Mouse (Mus musculus): ENCODE results near the gene Shisa5. TPM values are rescaled to one million over a fixed set of nuclear protein-coding genes. Genes with fewer than 3 reads are reported as not detected.

The Shisa5 gene
- polyA plus RNA-seq, 1 experiment: 48.3 TPM

GRCm38 (mm10) chr9:109068095-109068735, 29.9 kb downstream of the Shisa5 start:
- no peak overlapping the region for H3K4me3 ChIP-seq (ENCODE audit: low read depth, low read length)
- H3K27ac ChIP-seq (ENCODE audit: insufficient read depth, low read length): no peak overlapping the region
- H3K36me3 ChIP-seq (ENCODE audit: control insufficient read depth, insufficient read depth, low read length, poor library complexity, severe bottlenecking): peaks cover 52% of the 10 kb centered on the region
- TF ChIP-seq CTCF (IDR thresholded peaks at IDR 0.05; ENCODE audit: low read depth, low read length) (no peak), POLR2A (IDR thresholded peaks at IDR 0.05; ENCODE audit: insufficient read depth, low read length) (no peak), EP300 (IDR thresholded peaks at IDR 0.05; ENCODE audit: insufficient read depth, low read depth, low read length) (no peak)
- H3K9me3 ChIP-seq (replicated peaks; ENCODE audit: control insufficient read depth, insufficient read depth, low read length, poor library complexity, severe bottlenecking): no peaks in the 10 kb centered on the region
- H3K27me3 ChIP-seq (ENCODE audit: control insufficient read depth, insufficient read depth, low read length, poor library complexity, severe bottlenecking): no peaks in the 10 kb centered on the region
- no peak overlapping the region for H3K9ac ChIP-seq (ENCODE audit: low read depth, poor library complexity, severe bottlenecking)
- H3K4me1 ChIP-seq (ENCODE audit: control insufficient read depth, insufficient read depth, low read length): no peaks in the 10 kb centered on the region

- Histone ChIP-seq H3K4me3 (ENCODE audit: low read depth, low read length) (peak within 1 kb of the TSS; percentile 72), H3K36me3 (ENCODE audit: control insufficient read depth, insufficient read depth, low read length, poor library complexity, severe bottlenecking) (peaks cover 19% of the 10 kb centered on the region), H3K9me3 (replicated peaks; ENCODE audit: control insufficient read depth, insufficient read depth, low read length, poor library complexity, severe bottlenecking) (no peaks in the 10 kb centered on the region), H3K9ac (ENCODE audit: low read depth, poor library complexity, severe bottlenecking) (peak within 1 kb of the TSS; percentile 73), H3K27me3 (ENCODE audit: control insufficient read depth, insufficient read depth, low read length, poor library complexity, severe bottlenecking) (no peaks in the 10 kb centered on the region), H3K4me1 (ENCODE audit: control insufficient read depth, insufficient read depth, low read length) (no peaks in the 10 kb centered on the region), H3K27ac (ENCODE audit: insufficient read depth, low read length) (no peak within 1 kb of the TSS)
- TF ChIP-seq EP300 (IDR thresholded peaks at IDR 0.05; ENCODE audit: insufficient read depth, low read depth, low read length) (no peak), POLR2A (IDR thresholded peaks at IDR 0.05; ENCODE audit: insufficient read depth, low read length) (peak; percentile 70)
These were observed 35.6 kb downstream of the Shisa5 start, which contains the start of gene Atrip for GRCm38 (mm10) chr9:109073661-109074573. Atrip (minus strand) TSS chr9:109074124.

GRCm38 (mm10) chr9:109080516-109080915, 42.2 kb downstream of the Shisa5 start:
- no peak for TF ChIP-seq CTCF (IDR thresholded peaks at IDR 0.05; ENCODE audit: low read depth, low read length)
- no peak for TF ChIP-seq POLR2A (IDR thresholded peaks at IDR 0.05; ENCODE audit: insufficient read depth, low read length)
- no peak for TF ChIP-seq EP300 (IDR thresholded peaks at IDR 0.05; ENCODE audit: insufficient read depth, low read depth, low read length)
- no peak overlapping the region for H3K9ac ChIP-seq (ENCODE audit: low read depth, poor library complexity, severe bottlenecking)
- no peaks in the 10 kb centered on the region for H3K9me3 ChIP-seq (replicated peaks; ENCODE audit: control insufficient read depth, insufficient read depth, low read length, poor library complexity, severe bottlenecking)
- H3K27ac ChIP-seq (ENCODE audit: insufficient read depth, low read length): no peak overlapping the region
- H3K4me1 ChIP-seq (ENCODE audit: control insufficient read depth, insufficient read depth, low read length): no peaks in the 10 kb centered on the region
- H3K36me3 ChIP-seq (ENCODE audit: control insufficient read depth, insufficient read depth, low read length, poor library complexity, severe bottlenecking): peaks cover 10% of the 10 kb centered on the region; the same call in 1 of the 2 replicates
- H3K27me3 ChIP-seq (ENCODE audit: control insufficient read depth, insufficient read depth, low read length, poor library complexity, severe bottlenecking): no peaks in the 10 kb centered on the region
- H3K4me3 ChIP-seq (ENCODE audit: low read depth, low read length): no peak overlapping the region

DNA sequence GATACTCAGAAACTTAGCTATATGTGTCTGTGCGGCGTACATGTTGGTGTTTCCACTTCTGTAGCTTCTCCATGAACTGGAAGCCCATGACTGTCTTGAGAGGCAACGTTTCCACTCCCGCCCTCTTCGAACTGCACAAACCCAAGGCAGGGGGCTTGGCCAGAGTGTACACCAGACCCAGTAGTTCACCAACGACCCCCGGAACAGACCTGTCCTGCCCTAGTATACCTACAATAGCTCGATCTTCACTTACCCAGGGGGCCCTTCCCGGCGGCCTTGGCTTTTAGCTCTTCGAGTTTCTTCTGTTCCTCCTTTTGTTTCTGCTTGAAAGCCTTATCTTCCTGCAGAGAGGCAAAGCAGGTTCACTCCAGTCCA, 43.4 kb downstream of the Shisa5 start:
- Histone ChIP-seq H3K4me3 (ENCODE audit: low read depth, low read length) (peak overlapping the region; percentile 91), H3K27me3 (ENCODE audit: control insufficient read depth, insufficient read depth, low read length, poor library complexity, severe bottlenecking) (no peaks in the 10 kb centered on the region), H3K9ac (ENCODE audit: low read depth, poor library complexity, severe bottlenecking) (peak overlapping the region; percentile 93), H3K36me3 (ENCODE audit: control insufficient read depth, insufficient read depth, low read length, poor library complexity, severe bottlenecking) (peaks cover 10% of the 10 kb centered on the region; the same call in 1 of the 2 replicates), H3K9me3 (replicated peaks; ENCODE audit: control insufficient read depth, insufficient read depth, low read length, poor library complexity, severe bottlenecking) (no peaks in the 10 kb centered on the region), H3K27ac (ENCODE audit: insufficient read depth, low read length) (no peak overlapping the region), H3K4me1 (ENCODE audit: control insufficient read depth, insufficient read depth, low read length) (no peaks in the 10 kb centered on the region)
- TF ChIP-seq POLR2A (IDR thresholded peaks at IDR 0.05; ENCODE audit: insufficient read depth, low read length) (no peak), EP300 (IDR thresholded peaks at IDR 0.05; ENCODE audit: insufficient read depth, low read depth, low read length) (no peak), CTCF (IDR thresholded peaks at IDR 0.05; ENCODE audit: low read depth, low read length) (no peak)

GRCm38 (mm10) chr9:109082124-109082800, 43.9 kb downstream of the Shisa5 start, which contains the start of the genes Ccdc51 and Tma7:
Ccdc51 (plus strand) TSS chr9:109082493.
Tma7 (minus strand) TSS chr9:109082587.
- H3K9me3 ChIP-seq (replicated peaks; ENCODE audit: control insufficient read depth, insufficient read depth, low read length, poor library complexity, severe bottlenecking): no peaks in the 10 kb centered on the region
- H3K9ac ChIP-seq (ENCODE audit: low read depth, poor library complexity, severe bottlenecking): peak within 1 kb of the TSS; percentile 93
- no peaks in the 10 kb centered on the region for H3K27me3 ChIP-seq (ENCODE audit: control insufficient read depth, insufficient read depth, low read length, poor library complexity, severe bottlenecking)
- H3K27ac ChIP-seq (ENCODE audit: insufficient read depth, low read length): peak within 1 kb of the TSS; percentile 31
- peak within 1 kb of the TSS; percentile 91 for H3K4me3 ChIP-seq (ENCODE audit: low read depth, low read length)
- no peaks in the 10 kb centered on the region for H3K4me1 ChIP-seq (ENCODE audit: control insufficient read depth, insufficient read depth, low read length)
- peaks cover 10% of the 10 kb centered on the region; the same call in 1 of the 2 replicates for H3K36me3 ChIP-seq (ENCODE audit: control insufficient read depth, insufficient read depth, low read length, poor library complexity, severe bottlenecking)
- TF ChIP-seq POLR2A (IDR thresholded peaks at IDR 0.05; ENCODE audit: insufficient read depth, low read length) (peak; percentile 94), CTCF (IDR thresholded peaks at IDR 0.05; ENCODE audit: low read depth, low read length) (no peak)

Data from ES-Bruce4 (cell line).